Mouse (Mus musculus) cortical plate, adult 2 months (tissue): ENCODE results near the gene Grn. TPM values are rescaled to one million over a fixed set of nuclear protein-coding genes. Genes with fewer than 3 reads are reported as not detected.

ENCODE experiments used
- H3K27ac ChIP-seq: fragments of 200-500 bp; 2 replicates; pipeline ENCODE4 v1.5.1; 2012; ENCODE audit warnings: low read length, control low read depth, inconsistent platforms; ENCODE audit not compliant: insufficient read depth
- H3K4me1 ChIP-seq: fragments of 200-500 bp; 2 replicates; pipeline ENCODE4 v1.6.1; 2011; ENCODE audit warnings: low read length; ENCODE audit not compliant: control insufficient read depth, insufficient read depth
- H3K4me3 ChIP-seq: fragments of 200-500 bp; 2 replicates; pipeline ENCODE4 v1.5.1; 2011; ENCODE audit warnings: mild to moderate bottlenecking, low read length, control low read depth; ENCODE audit not compliant: insufficient read depth
- CTCF ChIP-seq: fragments of 200-500 bp; IDR thresholded peaks from 2 replicates; pipeline ENCODE4 v1.5.1; 2011; ENCODE audit warnings: mild to moderate bottlenecking, control low read depth, low read length; ENCODE audit not compliant: insufficient read depth; ENCODE audit errors: extremely low read depth
- POLR2A ChIP-seq: fragments of 200-500 bp; IDR thresholded peaks from 2 replicates; pipeline ENCODE4 v1.6.1; 2011; ENCODE audit warnings: mild to moderate bottlenecking, low read length, control low read depth; ENCODE audit not compliant: insufficient read depth; ENCODE audit errors: extremely low read depth
- polyA plus RNA-seq: library from polyadenylated mRNA; depleted of rRNA; stranded (reverse); fragments of >200 nt; gene quantifications from 2 replicates; pipeline ENCODE4 v1.2.3, GENCODE M21; 2012

Gene Grn
- polyA plus RNA-seq, 1 experiment = 64.6 TPM

DNA sequence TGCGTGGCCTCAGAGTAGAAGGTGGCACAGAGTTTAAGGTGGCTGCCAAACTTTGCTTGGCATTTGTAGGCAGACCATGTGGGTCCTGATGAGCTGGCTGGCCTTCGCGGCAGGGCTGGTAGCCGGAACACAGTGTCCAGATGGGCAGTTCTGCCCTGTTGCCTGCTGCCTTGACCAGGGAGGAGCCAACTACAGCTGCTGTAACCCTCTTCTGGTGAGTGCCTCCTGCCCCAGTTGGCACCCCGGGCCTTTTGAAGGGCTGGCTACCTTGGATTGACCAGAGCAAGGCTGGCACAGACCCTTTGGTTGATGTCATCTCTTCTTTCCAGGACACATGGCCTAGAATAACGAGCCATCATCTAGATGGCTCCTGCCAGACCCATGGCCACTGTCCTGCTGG, 2.8 kb downstream of the Grn start:
- no peak overlapping the region for H3K27ac ChIP-seq
- TF ChIP-seq POLR2A (no peak), CTCF (no peak)
- no peak overlapping the region for H3K4me3 ChIP-seq
- H3K4me1 ChIP-seq = peaks cover 8% of the 10 kb centered on the region

- Histone ChIP-seq H3K4me1 (peaks cover 8% of the 10 kb centered on the region), H3K27ac (no peak overlapping the region), H3K4me3 (no peak overlapping the region)
- no peak for TF ChIP-seq CTCF
- TF ChIP-seq POLR2A = no peak
Observed at GRCm38 (mm10) chr11:102433866-102434265, 3.8 kb downstream of the Grn start.

GRCm38 (mm10) chr11:102434406-102434805, 4.3 kb downstream of the Grn start:
- Histone ChIP-seq H3K4me3 (no peak overlapping the region), H3K27ac (no peak overlapping the region), H3K4me1 (peaks cover 11% of the 10 kb centered on the region)
- TF ChIP-seq POLR2A (0 out of 2 replicates have a peak, but pooled peaks have one; percentile 8), CTCF (peak; percentile 90)

- H3K4me1 ChIP-seq = peaks cover 11% of the 10 kb centered on the region
- TF ChIP-seq CTCF = no peak
- no peak for TF ChIP-seq POLR2A
Observed at GRCm38 (mm10) chr11:102434816-102435705, 4.9 kb downstream of the Grn start.

GRCm38 (mm10) chr11:102435754-102436470, 5.8 kb downstream of the Grn start:
- H3K4me1 ChIP-seq = peaks cover 11% of the 10 kb centered on the region
- no peak overlapping the region for H3K27ac ChIP-seq
- TF ChIP-seq POLR2A (no peak), CTCF (no peak)
- H3K4me3 ChIP-seq = no peak overlapping the region

More at GRCm38 (mm10) chr11:102434816-102435705, 4.9 kb downstream of the Grn start:
- no peak overlapping the region for H3K27ac ChIP-seq
- no peak overlapping the region for H3K4me3 ChIP-seq

DNA sequence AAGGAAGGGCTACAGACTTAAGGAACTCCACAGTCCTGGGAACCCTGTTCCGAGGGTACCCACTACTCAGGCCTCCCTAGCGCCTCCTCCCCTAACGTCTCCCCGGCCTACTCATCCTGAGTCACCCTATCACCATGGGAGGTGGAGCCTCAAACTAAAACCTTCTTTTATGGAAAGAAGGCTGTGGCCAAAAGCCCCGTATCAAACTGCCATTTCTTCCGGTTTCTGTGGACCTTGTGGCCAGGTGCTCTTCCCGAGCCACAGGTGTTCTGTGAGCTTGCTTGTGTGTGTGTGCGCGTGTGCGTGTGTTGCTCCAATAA, 6.3 kb downstream of the Grn start:
- TF ChIP-seq CTCF = no peak
- no peak for TF ChIP-seq POLR2A

DNA sequence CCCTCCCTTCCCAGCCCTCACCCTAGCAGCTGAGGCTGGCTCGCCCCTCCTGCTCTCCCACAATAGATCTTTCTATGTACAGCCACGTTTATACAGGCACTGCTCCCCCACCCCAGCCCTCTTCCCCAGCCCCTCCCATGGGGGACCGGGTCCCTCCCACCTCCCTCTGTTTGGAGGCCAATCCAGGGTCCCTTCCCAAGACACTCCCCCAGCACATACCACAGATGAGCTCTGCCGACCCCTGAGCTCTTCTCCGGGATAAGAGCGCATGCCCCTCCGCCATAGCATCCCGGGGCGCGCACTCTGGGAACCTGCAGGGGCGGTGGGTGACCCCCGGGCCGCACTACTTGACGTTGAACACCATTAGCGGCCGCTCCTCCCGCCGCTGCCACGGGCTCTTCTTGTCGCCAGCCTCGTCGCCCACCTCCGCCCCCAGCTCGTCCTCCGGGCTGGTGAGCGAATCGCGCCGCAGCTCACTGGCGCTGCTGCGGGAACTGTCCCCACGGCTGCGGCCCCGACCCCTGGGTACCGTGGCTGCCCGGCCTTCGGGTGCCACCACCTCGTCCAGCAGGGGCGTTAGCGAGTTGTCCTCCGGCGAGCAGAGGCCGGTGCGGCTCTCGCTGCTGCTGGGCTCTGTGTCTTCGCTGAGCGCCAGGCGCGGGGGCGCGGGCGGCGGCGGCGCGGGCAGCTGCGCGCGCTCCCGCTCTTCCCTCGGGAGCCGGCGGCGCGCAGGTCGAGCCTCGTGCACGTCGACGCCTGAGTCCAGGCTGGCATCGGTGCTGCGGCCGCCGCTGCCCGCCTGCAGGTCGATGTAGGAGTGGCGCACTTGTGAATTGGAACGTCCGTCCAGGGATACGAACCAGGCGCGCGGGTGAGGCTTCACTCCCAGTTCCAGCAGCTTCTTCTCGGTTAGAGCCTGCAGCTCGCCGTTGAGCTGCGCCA, 7.3 kb downstream of the Grn start:
- H3K27ac ChIP-seq = peak overlapping the region; percentile 96
- TF ChIP-seq POLR2A = 0 out of 2 replicates have a peak, but pooled peaks have one; percentile 6
- no peak for TF ChIP-seq CTCF
- peaks cover 10% of the 10 kb centered on the region for H3K4me1 ChIP-seq

More for the DNA sequence above, 6.3 kb downstream of the Grn start:
- H3K27ac ChIP-seq = no peak overlapping the region
- H3K4me1 ChIP-seq = peaks cover 10% of the 10 kb centered on the region
- no peak overlapping the region for H3K4me3 ChIP-seq

GRCm38 (mm10) chr11:102438212-102439092, 8.3 kb downstream of the Grn start:
- Histone ChIP-seq H3K27ac (0 out of 2 replicates have a peak overlapping the region, but pooled peaks have one; percentile 96), H3K4me1 (peaks cover 5% of the 10 kb centered on the region; the same call in 1 of the 2 replicates), H3K4me3 (peak overlapping the region; percentile 32; the same call in 1 of the 2 replicates)
- TF ChIP-seq CTCF = peak; percentile 34; the same call in 1 of the 2 replicates
- TF ChIP-seq POLR2A = no peak

More for the DNA sequence above, 7.3 kb downstream of the Grn start:
- peak overlapping the region; percentile 32 for H3K4me3 ChIP-seq
